Mouse (Mus musculus) B cell, adult 2 months (primary cell): Measurements from ENCODE around the gene Dlx5.

Experiments used
- DNase-seq, 2 experiments: peaks; one replicate each; pipeline ENCODE4 v3.0.0; 2022

Gene Dlx5

GRCm38 (mm10) chr6:6859111-6859949 lies 22.6 kb downstream of the Dlx5 start:
- DNase-seq, result no peak

- DNase-seq, result no peak
These were observed 23.3 kb downstream of the Dlx5 start for GRCm38 (mm10) chr6:6858571-6858970.

DNA sequence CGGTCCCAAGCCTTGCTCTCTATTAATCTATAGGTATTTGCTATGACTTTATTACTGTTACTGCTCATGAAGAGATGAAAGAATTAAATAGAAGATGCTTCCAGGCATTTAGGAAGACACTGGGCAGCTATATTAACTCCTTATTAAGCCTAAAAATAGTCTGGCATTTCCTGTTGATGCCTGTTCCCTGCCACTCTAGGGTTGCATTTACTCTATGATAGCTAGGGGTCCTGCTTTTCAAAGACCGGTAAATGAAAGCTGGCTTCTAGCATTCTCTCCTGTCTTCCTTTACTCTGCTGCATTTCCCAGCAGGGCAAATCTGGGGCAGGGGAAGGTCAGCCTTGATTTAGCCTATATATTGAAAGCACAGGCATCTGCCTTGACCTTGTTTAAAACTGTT lies 24.1 kb downstream of the Dlx5 start:
- DNase-seq, result no peak

DNA sequence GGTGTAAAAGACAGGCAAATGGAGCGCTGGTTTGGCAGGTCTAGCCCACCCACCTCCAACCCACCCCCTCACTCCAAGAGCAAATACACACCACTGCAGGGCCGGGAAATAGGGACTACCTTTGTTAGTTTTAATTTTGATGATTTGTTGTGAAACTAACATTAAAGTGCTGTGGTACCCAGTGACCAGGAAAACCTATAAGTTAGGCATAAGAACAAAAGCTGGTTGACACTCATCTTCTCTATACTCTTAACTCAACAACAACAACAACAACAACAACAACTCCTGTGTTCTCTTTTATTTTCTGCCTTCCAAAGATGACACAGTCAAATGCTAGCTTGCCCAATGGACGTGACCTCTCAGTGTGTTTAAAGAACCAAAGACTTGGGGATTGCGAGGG lies 25.0 kb downstream of the Dlx5 start:
- no peak for DNase-seq

DNA sequence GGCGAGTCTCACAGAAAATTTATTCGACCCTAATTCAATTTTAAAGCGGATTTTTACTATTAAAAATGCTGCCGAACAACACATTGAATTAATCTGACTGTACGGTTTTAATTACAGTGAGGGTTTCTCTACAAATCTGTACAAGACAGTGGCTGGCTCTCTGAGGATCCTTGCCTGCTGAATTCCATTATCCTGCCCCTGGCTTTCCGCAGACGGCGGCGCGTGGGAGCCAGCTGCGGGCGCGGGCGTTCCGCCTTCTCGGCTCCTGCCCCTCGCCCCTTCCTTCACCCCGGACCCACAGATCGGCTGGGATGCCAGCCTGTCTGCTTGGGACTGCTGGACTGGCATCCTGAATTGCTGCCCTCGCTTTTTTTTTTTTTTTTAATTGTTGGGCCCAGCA lies 25.6 kb downstream of the Dlx5 start:
- no peak for DNase-seq

- no peak for DNase-seq
These were observed 26.1 kb downstream of the Dlx5 start for GRCm38 (mm10) chr6:6855746-6856185.

DNA sequence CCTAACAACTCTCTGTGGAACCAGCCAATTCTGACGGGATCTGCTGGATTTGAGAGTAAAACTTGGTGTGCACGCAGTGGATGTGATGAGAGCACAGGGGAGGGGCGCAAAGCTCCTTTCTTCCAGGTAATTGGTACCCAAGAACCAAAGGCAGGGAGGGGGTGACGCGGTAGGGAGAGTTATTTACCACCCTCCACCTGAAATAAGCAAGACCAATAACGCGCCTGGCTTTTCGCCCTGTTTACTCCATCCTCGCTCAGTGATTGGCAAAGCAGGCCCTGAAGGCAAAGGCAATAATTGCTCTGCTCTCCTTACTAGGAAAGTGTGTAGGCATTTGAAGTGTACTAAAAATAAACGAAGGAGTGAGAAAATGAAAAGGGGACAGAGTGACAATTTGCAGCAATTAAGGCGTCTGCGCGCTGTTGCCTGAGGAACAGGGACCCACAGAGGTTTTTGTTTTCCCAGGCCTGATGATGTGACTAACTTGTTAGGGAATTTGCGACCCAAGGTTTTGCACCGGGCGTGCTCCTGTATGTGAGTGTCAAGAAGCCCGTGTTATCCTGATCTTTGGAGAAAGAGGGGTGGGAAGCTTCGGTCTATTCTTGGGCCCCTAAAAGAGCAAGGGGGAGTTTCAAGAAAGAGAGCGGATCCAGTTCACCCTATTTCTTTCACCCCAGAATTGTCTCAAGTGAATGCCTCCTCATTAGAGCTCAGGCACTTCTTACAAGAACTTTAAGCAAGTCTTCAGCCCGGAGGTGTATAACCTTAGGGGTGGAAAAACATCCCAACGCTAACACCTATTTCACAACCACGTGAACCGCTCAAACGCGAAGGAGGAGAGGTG lies 26.8 kb downstream of the Dlx5 start:
- DNase-seq, result no peak

GRCm38 (mm10) chr6:6854176-6854575 lies 27.7 kb downstream of the Dlx5 start:
- DNase-seq, result no peak

- DNase-seq, result no peak
These were observed 28.9 kb downstream of the Dlx5 start for GRCm38 (mm10) chr6:6852944-6853343.

- DNase-seq, result no peak
These were observed 30.7 kb downstream of the Dlx5 start for GRCm38 (mm10) chr6:6851166-6851565.

- no peak for DNase-seq
These were observed 31.4 kb downstream of the Dlx5 start for GRCm38 (mm10) chr6:6850324-6851060.

- DNase-seq, result no peak
These were observed 32.1 kb downstream of the Dlx5 start for GRCm38 (mm10) chr6:6849744-6850143.

DNA sequence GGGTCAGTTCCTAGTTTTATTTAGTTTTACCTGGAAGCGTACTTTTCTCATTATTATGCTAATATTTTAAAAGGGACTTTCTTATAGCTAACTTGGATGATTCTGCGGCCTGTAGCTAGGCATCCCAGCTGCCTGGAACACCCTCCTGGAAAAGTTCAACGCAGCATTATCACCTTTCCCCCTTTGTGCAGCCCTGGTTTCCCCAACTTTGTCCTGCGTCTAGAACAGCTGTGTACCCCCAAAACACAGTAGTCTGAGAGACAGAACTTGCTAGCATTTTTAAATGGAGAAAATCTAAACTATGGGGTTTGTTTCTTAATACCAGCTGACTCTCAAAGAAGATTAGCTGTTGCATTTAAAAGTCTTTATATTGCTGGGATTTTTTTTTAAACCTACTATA lies 33.3 kb downstream of the Dlx5 start:
- DNase-seq, result no peak

GRCm38 (mm10) chr6:6833301-6833700 lies 48.6 kb downstream of the Dlx5 start:
- no peak for DNase-seq

GRCm38 (mm10) chr6:6830446-6830845 lies 51.4 kb downstream of the Dlx5 start:
- no peak for DNase-seq
